Mouse (Mus musculus) left cerebral cortex, adult 11 months (tissue): ENCODE measurements around the gene Hist1h4f.

Experiments used
- DNase-seq: peaks from one replicate; pipeline ENCODE4 v3.0.0; 2022; ENCODE audit warnings: low spot score

Hist1h4f gene

DNA sequence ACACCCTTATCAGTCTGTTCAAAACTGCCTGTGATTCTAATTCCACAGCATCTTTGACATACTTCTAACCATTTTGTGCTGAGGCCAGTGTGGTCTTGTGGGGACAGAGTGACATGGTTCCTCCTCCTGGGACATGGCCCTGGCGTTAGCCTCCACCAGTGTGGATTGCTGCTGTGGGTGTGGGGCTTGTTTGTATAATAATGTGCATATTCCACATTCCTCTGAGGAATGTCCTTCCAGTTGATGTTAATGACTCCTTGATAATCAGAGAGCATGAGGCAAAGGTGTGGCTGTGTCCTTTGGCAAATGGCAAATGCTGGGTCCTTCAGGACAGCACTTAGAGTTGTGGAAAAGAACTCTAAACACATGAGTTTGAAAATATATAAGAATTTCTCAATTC, 37.9 kb downstream of the Hist1h4f start:
- DNase-seq = no peak

DNA sequence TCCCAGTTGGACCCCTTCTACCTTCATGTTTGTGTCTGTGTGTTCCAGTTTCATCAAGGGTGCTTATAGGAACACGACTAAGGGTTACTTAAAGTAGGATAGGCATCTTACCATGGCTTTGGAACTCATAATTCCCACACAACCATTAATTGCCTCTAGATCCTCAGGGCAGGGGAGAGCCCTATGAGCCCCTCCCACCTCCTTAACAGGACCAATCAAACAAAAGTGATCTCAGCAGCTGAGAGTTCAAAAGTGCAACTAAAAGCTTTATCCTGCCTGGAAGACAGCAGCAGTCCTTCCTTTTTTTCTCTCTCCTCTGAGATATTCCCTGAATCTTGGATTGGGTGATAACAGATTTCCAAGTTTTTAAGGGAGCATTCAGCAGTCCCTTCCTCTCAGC, 41.3 kb downstream of the Hist1h4f start:
- DNase-seq = no peak

DNA sequence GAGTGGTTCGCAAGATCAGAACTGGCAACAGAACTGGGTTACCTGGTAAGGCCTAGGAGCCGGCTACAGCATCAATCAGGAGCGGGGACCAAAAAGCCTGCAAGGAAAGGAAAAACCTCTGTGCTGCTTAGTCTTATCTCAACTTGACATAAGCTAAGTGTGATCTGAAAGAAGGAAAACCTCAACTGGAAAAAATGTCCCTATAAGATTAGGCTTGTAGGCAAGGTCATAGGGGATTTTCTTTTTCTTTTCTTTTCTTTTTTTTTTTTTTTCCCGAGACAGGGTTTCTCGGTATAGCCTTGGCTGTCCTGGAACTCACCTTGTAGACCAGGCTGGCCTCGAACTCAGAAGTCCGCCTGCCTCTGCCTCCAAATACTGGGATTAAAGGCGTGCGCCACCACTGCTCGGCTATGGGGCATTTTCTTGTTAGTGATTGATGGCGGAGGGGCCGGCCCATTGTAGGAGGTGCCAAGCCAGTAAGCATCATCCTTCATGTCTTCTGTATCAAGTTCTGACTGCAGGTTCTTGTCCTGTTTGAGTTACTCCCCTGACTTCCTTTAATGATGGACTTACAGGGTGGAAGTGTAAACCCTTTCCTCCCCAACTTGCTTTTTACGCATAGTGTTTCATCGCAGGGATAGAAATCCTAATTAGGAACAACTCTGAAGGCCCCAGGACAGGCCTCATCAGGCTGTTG, 44.5 kb downstream of the Hist1h4f start:
- DNase-seq = no peak

DNA sequence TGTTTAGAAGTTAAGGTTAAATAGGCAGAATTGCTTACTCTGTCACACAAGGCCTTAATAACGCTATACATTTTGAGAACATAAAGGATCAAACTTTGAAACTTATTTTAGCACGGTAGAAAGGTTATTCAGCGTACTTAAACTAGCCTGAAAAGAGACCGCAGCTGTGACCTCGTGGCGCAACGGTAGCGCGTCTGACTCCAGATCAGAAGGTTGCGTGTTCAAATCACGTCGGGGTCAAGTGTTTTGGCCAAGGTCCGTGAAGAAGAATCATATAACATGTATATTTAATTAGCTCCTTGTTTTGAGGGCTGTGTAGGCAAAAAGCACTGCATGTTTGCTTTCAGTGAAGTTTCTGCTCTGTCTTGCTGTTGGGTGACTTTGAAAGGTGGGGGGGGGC, 45.1 kb downstream of the Hist1h4f start:
- no peak for DNase-seq

DNA sequence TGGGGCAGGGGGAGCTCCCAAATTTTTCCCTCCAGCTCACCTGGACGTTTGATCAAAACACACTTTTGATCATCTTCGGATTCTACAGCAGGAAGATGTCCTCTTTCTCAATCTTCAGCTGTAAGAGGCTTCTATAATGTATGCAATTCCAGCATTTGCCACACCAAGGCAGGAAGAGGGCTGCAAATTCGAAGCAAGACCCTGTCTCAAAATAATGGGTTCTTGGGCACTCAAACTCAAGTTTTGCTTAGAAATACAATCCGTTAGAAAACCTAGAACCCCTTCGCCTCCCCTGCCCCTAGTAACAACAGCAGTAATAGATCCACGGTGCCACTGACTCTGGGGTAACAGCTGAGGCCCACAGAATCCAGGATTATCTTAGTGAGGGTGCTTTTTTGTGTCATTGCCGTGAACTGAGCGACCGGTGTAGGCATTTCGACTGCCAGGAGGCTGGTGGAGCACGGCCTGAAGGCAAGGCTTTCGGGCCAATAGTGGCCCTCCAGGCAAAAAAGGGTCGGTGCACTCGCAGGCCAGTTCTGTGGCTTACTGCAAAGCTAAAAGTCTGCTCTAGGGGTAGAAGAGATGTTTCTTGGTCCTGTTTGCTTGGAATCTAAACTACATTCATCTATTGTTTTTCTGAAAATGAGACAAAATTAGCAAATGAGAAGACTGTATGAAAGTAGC, 45.6 kb downstream of the Hist1h4f start:
- no peak for DNase-seq

- DNase-seq = no peak
These were observed 47.7 kb downstream of the Hist1h4f start for GRCm38 (mm10) chr13:23503797-23504196.

DNA sequence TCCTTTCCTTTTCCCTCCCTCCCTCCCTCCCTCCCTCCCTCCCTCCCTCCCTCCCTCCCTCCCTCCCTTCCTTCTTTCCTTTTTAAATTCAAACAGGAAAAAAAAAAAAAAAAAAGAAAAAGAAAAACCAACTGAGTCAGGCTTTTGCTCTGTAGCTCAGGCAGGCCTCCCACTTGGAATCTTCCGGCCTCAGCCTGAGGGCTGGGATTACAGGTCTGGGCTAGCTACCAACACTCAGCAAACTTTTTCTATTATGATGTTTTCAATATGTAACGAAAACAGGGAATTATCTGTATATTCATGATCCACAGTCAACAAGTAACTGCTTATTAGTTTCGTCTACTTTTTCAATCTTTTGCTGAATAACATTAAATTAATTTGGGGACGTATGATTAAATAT, 48.5 kb downstream of the Hist1h4f start:
- no peak for DNase-seq

DNA sequence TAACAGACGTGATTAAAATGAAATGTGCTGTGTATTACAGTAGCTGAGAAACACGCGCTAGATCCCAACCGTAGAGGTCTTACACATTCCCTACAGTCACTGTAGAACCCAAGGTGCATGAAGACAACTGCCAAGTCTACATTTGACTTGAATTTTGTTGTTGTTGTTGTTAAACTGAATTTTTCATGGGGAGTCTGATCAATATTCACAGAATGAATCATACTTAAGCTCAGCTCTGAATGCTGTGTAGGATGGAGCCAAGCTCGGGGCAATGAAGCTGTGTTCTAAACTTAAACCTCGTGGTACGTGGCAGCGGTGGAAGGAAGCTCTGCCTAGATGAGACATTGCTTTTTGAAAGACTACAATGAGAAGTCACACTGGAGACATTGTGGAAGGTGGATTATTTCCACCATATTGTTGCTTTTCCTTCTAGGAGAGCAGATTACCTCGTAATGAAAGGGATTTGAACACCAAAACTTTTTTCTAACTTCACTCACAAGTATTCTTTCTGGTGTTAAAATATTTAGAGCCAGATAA, 49.3 kb downstream of the Hist1h4f start:
- DNase-seq = no peak

DNA sequence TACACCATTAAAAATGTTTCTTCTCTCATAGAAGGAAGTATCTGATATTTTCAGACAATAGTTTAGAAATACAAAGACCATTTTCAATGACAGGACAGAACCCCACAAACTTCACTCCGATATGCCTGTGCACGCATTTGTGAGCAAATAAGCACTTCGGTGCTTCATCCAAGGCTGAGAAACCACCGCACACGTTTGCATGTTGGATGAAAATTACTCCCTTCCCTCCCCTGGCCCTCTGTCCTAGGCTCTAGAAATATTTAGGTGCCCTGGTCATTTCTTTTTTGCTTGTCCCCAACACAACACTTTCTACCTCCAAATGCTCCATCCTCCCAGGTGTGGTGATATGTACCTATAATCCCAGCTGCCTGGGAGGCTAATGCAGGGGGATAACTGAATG, 49.9 kb downstream of the Hist1h4f start:
- DNase-seq = no peak
